Mouse (Mus musculus): ENCODE measurements around the gene Prdm1. TPM values are rescaled to one million over a fixed set of nuclear protein-coding genes. Genes with fewer than 3 reads are reported as not detected.

Prdm1 gene
- polyA plus RNA-seq, 1 experiment = 1.7 TPM

GRCm38 (mm10) chr10:44391509-44392290 lies 136.6 kb downstream of the Prdm1 start:
- WGBS = 90% methylated on average over 12 of the region's 12 CpGs
- no peak for TF ChIP-seq CTCF (IDR thresholded peaks at IDR 0.05; ENCODE audit: borderline replicate concordance, control insufficient read depth, extremely low read depth, insufficient read depth, low read length, poor library complexity)
- TF ChIP-seq POLR2A (IDR thresholded peaks at IDR 0.05; ENCODE audit: control insufficient read depth, extremely low read depth, insufficient read depth, low read length, poor library complexity) = no peak
- Histone ChIP-seq H3K27ac (ENCODE audit: control insufficient read depth, insufficient read depth, low read length) (no peak overlapping the region), H3K27me3 (ENCODE audit: control insufficient read depth, insufficient read depth, low read length) (no peaks in the 10 kb centered on the region), H3K36me3 (ENCODE audit: control insufficient read depth, insufficient read depth, low read length) (no peaks in the 10 kb centered on the region), H3K4me1 (replicated peaks; ENCODE audit: control insufficient read depth, insufficient read depth, low read length) (no peaks in the 10 kb centered on the region), H3K4me3 (ENCODE audit: control insufficient read depth, insufficient read depth, low read length) (no peak overlapping the region)
- no peak for DNase-seq

- H3K4me3 ChIP-seq (ENCODE audit: control insufficient read depth, insufficient read depth, low read length) = no peak overlapping the region
- H3K27me3 ChIP-seq (ENCODE audit: control insufficient read depth, insufficient read depth, low read length) = no peaks in the 10 kb centered on the region
- WGBS = 88% methylated on average over 5 of the region's 5 CpGs
- no peaks in the 10 kb centered on the region for H3K4me1 ChIP-seq (replicated peaks; ENCODE audit: control insufficient read depth, insufficient read depth, low read length)
- no peaks in the 10 kb centered on the region for H3K36me3 ChIP-seq (ENCODE audit: control insufficient read depth, insufficient read depth, low read length)
- no peak overlapping the region for H3K27ac ChIP-seq (ENCODE audit: control insufficient read depth, insufficient read depth, low read length)
- no peak for TF ChIP-seq CTCF (IDR thresholded peaks at IDR 0.05; ENCODE audit: borderline replicate concordance, control insufficient read depth, extremely low read depth, insufficient read depth, low read length, poor library complexity)
- no peak for TF ChIP-seq POLR2A (IDR thresholded peaks at IDR 0.05; ENCODE audit: control insufficient read depth, extremely low read depth, insufficient read depth, low read length, poor library complexity)
- no peak for DNase-seq
Measured at GRCm38 (mm10) chr10:44390286-44390685, 138.0 kb downstream of the Prdm1 start.

- Histone ChIP-seq H3K27me3 (ENCODE audit: control insufficient read depth, insufficient read depth, low read length) (no peaks in the 10 kb centered on the region), H3K27ac (ENCODE audit: control insufficient read depth, insufficient read depth, low read length) (no peak overlapping the region), H3K4me3 (ENCODE audit: control insufficient read depth, insufficient read depth, low read length) (no peak overlapping the region), H3K36me3 (ENCODE audit: control insufficient read depth, insufficient read depth, low read length) (no peaks in the 10 kb centered on the region), H3K4me1 (replicated peaks; ENCODE audit: control insufficient read depth, insufficient read depth, low read length) (no peaks in the 10 kb centered on the region)
- no peak for DNase-seq
- WGBS = 95% methylated on average over 11 of the region's 11 CpGs
- TF ChIP-seq POLR2A (IDR thresholded peaks at IDR 0.05; ENCODE audit: control insufficient read depth, extremely low read depth, insufficient read depth, low read length, poor library complexity) = no peak
- no peak for TF ChIP-seq CTCF (IDR thresholded peaks at IDR 0.05; ENCODE audit: borderline replicate concordance, control insufficient read depth, extremely low read depth, insufficient read depth, low read length, poor library complexity)
Measured at GRCm38 (mm10) chr10:44388706-44389233, 139.5 kb downstream of the Prdm1 start.

Measured in thymus, adult 2 months (tissue).